11 mouse cellular contexts compared by ENCODE assay signal in the genomic region with DNA sequence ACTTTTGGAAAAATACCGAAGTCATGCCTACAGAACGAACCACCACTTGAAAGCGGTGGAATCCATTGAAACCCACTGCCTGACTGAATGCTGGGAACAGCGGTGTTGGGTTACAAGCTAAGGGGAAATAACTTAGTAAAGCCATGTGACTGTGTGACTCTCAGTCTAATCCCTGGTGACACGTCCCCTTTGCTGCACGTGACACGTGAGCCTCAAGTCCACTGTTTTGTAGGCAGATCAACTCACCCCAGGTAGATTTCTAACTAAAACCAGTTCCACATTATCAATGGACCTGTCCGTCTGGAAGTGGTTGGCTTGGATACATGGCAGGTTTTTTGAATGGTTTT.
A peak's percentile ranks its signal among the peaks of the same experiment; 100 is the strongest.
DNase-seq lines count a peak whose midpoint lies in the region; ATAC-seq lines count a peak whose summit lies in the region.
"Had no signal": no experiment of that assay in that cellular context is flagged by ENCODE, and none has a peak within 500 bp of the region (broad histone marks: within the 10 kb centered on the region; RNA-seq: fewer than 3 reads in every experiment).

No protein-coding gene starts in this region.

- no peak overlapping the region; the same call in 1 of the 2 replicates for H3K9ac ChIP-seq in limb, embryonic 12.5 days (replicated peaks)

- H3K27ac ChIP-seq in heart, embryonic 10.5 days = peak overlapping the region; percentile 66
- H3K27ac ChIP-seq in limb, embryonic 12.5 days = peak overlapping the region; percentile 76
- H3K27ac ChIP-seq: layer of hippocampus, adult 2 months had no signal

- ATAC-seq in hematopoietic stem cell, adult 5-6 weeks (replicated peaks in 1 of 2; ENCODE audit: insufficient read depth in 1 of 2, low FRiP score in 2 of 2, low TSS enrichment in 1 of 2, low read depth in 1 of 2, poor library complexity in 2 of 2, severe bottlenecking in 2 of 2) = peak; percentile 60 to 77
- ATAC-seq in limb, embryonic 12.5 days (ENCODE audit: insufficient number of reproducible peaks, insufficient read depth, low FRiP score, low TSS enrichment, low read depth) = peak; percentile 65; the same call in 1 of the 2 replicates
- ATAC-seq in monocyte, adult 5-6 weeks (replicated peaks; ENCODE audit: insufficient number of reproducible peaks, low FRiP score, low TSS enrichment, poor library complexity, severe bottlenecking) = no peak

- no peaks in the 10 kb centered on the region for H3K9me3 ChIP-seq in heart, embryonic 10.5 days
- no peaks in the 10 kb centered on the region for H3K9me3 ChIP-seq in limb, embryonic 12.5 days

- H3K36me3 ChIP-seq in heart, embryonic 10.5 days = no peaks in the 10 kb centered on the region
- no peaks in the 10 kb centered on the region for H3K36me3 ChIP-seq in limb, embryonic 12.5 days

- no peak for DNase-seq in heart, embryonic 10.5 days (ENCODE audit: low spot score)
- DNase-seq in heart, postnatal 14 days = no peak
- DNase-seq in R1 (ENCODE audit: low read depth, low spot score) = peak; percentile 58
- no peak for DNase-seq in urinary bladder, adult 18-20 months (ENCODE audit: low spot score in 2 of 2)
- DNase-seq in thymus, postnatal 10 days (ENCODE audit: low spot score in 2 of 2) = no peak
- DNase-seq: B cell, adult 2 months had no signal

- H3K4me3 ChIP-seq in heart, embryonic 10.5 days = peak overlapping the region; percentile 27; the same call in 1 of the 2 replicates
- no peak overlapping the region for H3K4me3 ChIP-seq in limb, embryonic 12.5 days (replicated peaks)
- H3K4me3 ChIP-seq: erythroblast, embryonic 14.5 days; layer of hippocampus, adult 2 months had no signal

- 37% methylated on average over 8 of the region's 8 CpGs for WGBS in heart, embryonic 10.5 days
- WGBS in limb, embryonic 12.5 days = 11% methylated on average over 8 of the region's 8 CpGs

- H3K4me1 ChIP-seq in heart, embryonic 10.5 days = peaks cover 76% of the 10 kb centered on the region
- H3K4me1 ChIP-seq in limb, embryonic 12.5 days (replicated peaks) = peaks cover 67% of the 10 kb centered on the region

- intact Hi-C loops in heart, postnatal 14 days (cut with DNase I) = loop anchor here (5.0 kb wide), 1 partner anchor 54 kb away; no protein-coding TSS in a partner anchor

- no peaks in the 10 kb centered on the region for H3K27me3 ChIP-seq in heart, embryonic 10.5 days (ENCODE audit: insufficient read depth, poor library complexity, severe bottlenecking)
- H3K27me3 ChIP-seq in limb, embryonic 12.5 days = no peaks in the 10 kb centered on the region

- peak overlapping the region; percentile 40 for H3K4me2 ChIP-seq in limb, embryonic 12.5 days
